Mouse (Mus musculus) stomach, postnatal 0 days (tissue): ENCODE data around the gene Pptc7. TPM values are rescaled to one million over a fixed set of nuclear protein-coding genes. Genes with fewer than 3 reads are reported as not detected.

ENCODE experiments used
- ATAC-seq: fragments of 200-750 bp; cut with Nextera tagmentation; 2 replicates; pipeline ENCODE4 v1.8.0; 2017; ENCODE audit not compliant: low FRiP score, low TSS enrichment
- DNase-seq: peaks from one replicate; pipeline ENCODE4 v3.0.0-alpha.2; 2016; ENCODE audit warnings: low spot score
- H3K27ac ChIP-seq: fragments of 300-500 bp; sonication (generic); replicated peaks from 2 replicates; pipeline ENCODE4 v1.5.1; 2014; ENCODE audit warnings: mild to moderate bottlenecking, control low read depth
- H3K27me3 ChIP-seq: fragments of 300-500 bp; sonication (generic); 2 replicates; pipeline ENCODE4 v1.6.1; 2014; ENCODE audit warnings: low read length; ENCODE audit not compliant: control insufficient read depth, insufficient read depth
- H3K36me3 ChIP-seq: fragments of 300-500 bp; sonication (generic); 2 replicates; pipeline ENCODE4 v1.6.1; 2014; ENCODE audit warnings: low read length, mixed read lengths; ENCODE audit not compliant: control insufficient read depth, insufficient read depth
- H3K4me1 ChIP-seq: fragments of 300-500 bp; sonication (generic); replicated peaks from 2 replicates; pipeline ENCODE4 v1.6.1; 2014; ENCODE audit warnings: antibody characterized with exemption; ENCODE audit not compliant: control insufficient read depth, insufficient read depth
- H3K4me2 ChIP-seq: fragments of 300-500 bp; sonication (generic); replicated peaks from 2 replicates; pipeline ENCODE4 v1.6.1; 2014; ENCODE audit warnings: low read depth, mild to moderate bottlenecking, control low read depth, moderate library complexity
- H3K4me3 ChIP-seq: fragments of 300-500 bp; sonication (generic); 2 replicates; pipeline ENCODE4 v1.5.1; 2014; ENCODE audit warnings: low read depth, low read length, control low read depth
- H3K9ac ChIP-seq: fragments of 300-500 bp; sonication (generic); 2 replicates; pipeline ENCODE4 v1.6.1; 2014; ENCODE audit warnings: mild to moderate bottlenecking, low read length, control low read depth, mixed read lengths
- H3K9me3 ChIP-seq: fragments of 300-500 bp; sonication (generic); 2 replicates; pipeline ENCODE4 v1.6.1; 2016; ENCODE audit warnings: low read length; ENCODE audit not compliant: control insufficient read depth
- CTCF ChIP-seq: IDR thresholded peaks from 2 replicates; pipeline ENCODE4 v1.5.1; 2016; ENCODE audit warnings: antibody characterized with exemption, low read depth, mild to moderate bottlenecking, moderate library complexity
- EP300 ChIP-seq: optimal IDR thresholded peaks from 2 replicates; pipeline ENCODE3; 2016; ENCODE audit warnings: antibody characterized with exemption
- WGBS: fragments of 180-500 bp; shearing (Covaris S2); extraction: QIAGEN DNeasy Blood & Tissue Kit; methylation state at CpG from one replicate; pipeline ENCODE4 v1.1.7; 2014; 5-methylcytosine and 5-hydroxymethylcytosine counted together
- polyA plus RNA-seq: library from polyadenylated mRNA; unstranded; fragments of >200 nt; fragmentation: Nextera tagmentation; extraction: Ambion mirVana; gene quantifications from 2 replicates; pipeline ENCODE4 v1.2.1, GENCODE M21; 2015

The Pptc7 gene
- polyA plus RNA-seq, 1 experiment from 2014 or later = 7.8 TPM

GRCm38 (mm10) chr5:122334682-122335081 is 50.5 kb downstream of the Pptc7 start:
- H3K27ac ChIP-seq = no peak overlapping the region
- no peaks in the 10 kb centered on the region for H3K36me3 ChIP-seq
- ATAC-seq (peak; percentile 69), DNase-seq (no peak)
- no peak overlapping the region for H3K4me2 ChIP-seq
- H3K9ac ChIP-seq = no peak overlapping the region
- H3K4me3 ChIP-seq = no peak overlapping the region
- H3K4me1 ChIP-seq = no peaks in the 10 kb centered on the region
- no peaks in the 10 kb centered on the region for H3K27me3 ChIP-seq
- H3K9me3 ChIP-seq = no peaks in the 10 kb centered on the region
- no peak for TF ChIP-seq CTCF
- TF ChIP-seq EP300 = no peak
- 79% methylated on average over 2 of the region's 3 CpGs for WGBS

- Histone ChIP-seq H3K27ac (no peak overlapping the region), H3K4me3 (no peak overlapping the region), H3K4me2 (no peak overlapping the region), H3K4me1 (no peaks in the 10 kb centered on the region), H3K36me3 (no peaks in the 10 kb centered on the region), H3K27me3 (no peaks in the 10 kb centered on the region), H3K9ac (no peak overlapping the region), H3K9me3 (no peaks in the 10 kb centered on the region)
- ATAC-seq (no peak), DNase-seq (no peak)
- 83% methylated on average over 7 of the region's 7 CpGs for WGBS
- TF ChIP-seq EP300 (no peak), CTCF (no peak)
These were observed 52.6 kb downstream of the Pptc7 start for GRCm38 (mm10) chr5:122336554-122337294.

- Histone ChIP-seq H3K27ac (no peak overlapping the region), H3K4me2 (no peak overlapping the region), H3K9me3 (no peaks in the 10 kb centered on the region), H3K36me3 (no peaks in the 10 kb centered on the region), H3K4me1 (no peaks in the 10 kb centered on the region), H3K9ac (no peak overlapping the region), H3K4me3 (no peak overlapping the region), H3K27me3 (no peaks in the 10 kb centered on the region)
- WGBS = 55% methylated on average over 1 of the region's 1 CpGs
- no peak for TF ChIP-seq CTCF
- TF ChIP-seq EP300 = no peak
- ATAC-seq (no peak), DNase-seq (no peak)
These were observed 58.7 kb downstream of the Pptc7 start for GRCm38 (mm10) chr5:122342874-122343273.

- Histone ChIP-seq H3K9me3 (no peaks in the 10 kb centered on the region), H3K9ac (no peak overlapping the region), H3K4me2 (no peak overlapping the region), H3K36me3 (no peaks in the 10 kb centered on the region), H3K27ac (no peak overlapping the region), H3K4me1 (no peaks in the 10 kb centered on the region), H3K27me3 (no peaks in the 10 kb centered on the region), H3K4me3 (no peak overlapping the region)
- TF ChIP-seq CTCF (no peak), EP300 (no peak)
- ATAC-seq (peak; percentile 70; the same call in 1 of the 2 replicates), DNase-seq (no peak)
- WGBS = 56% methylated on average over 7 of the region's 7 CpGs
These were observed 59.6 kb downstream of the Pptc7 start for GRCm38 (mm10) chr5:122343768-122344167.

- Histone ChIP-seq H3K36me3 (no peaks in the 10 kb centered on the region), H3K9ac (no peak overlapping the region), H3K4me3 (no peak overlapping the region), H3K4me1 (no peaks in the 10 kb centered on the region), H3K4me2 (no peak overlapping the region), H3K9me3 (no peaks in the 10 kb centered on the region), H3K27ac (no peak overlapping the region), H3K27me3 (no peaks in the 10 kb centered on the region)
- WGBS = 4% methylated on average over 5 of the region's 5 CpGs
- peak; percentile 91 for TF ChIP-seq CTCF
- TF ChIP-seq EP300 = no peak
- DNase-seq (peak; percentile 85), ATAC-seq (peak; percentile 76)
These were observed 60.1 kb downstream of the Pptc7 start for GRCm38 (mm10) chr5:122344260-122344659.

GRCm38 (mm10) chr5:122345777-122346176 is 61.6 kb downstream of the Pptc7 start:
- 83% methylated on average over 4 of the region's 4 CpGs for WGBS
- no peaks in the 10 kb centered on the region for H3K9me3 ChIP-seq
- no peak for ATAC-seq

More at GRCm38 (mm10) chr5:122345777-122346176, 61.6 kb downstream of the Pptc7 start:
- no peaks in the 10 kb centered on the region for H3K4me1 ChIP-seq
- H3K27me3 ChIP-seq = no peaks in the 10 kb centered on the region
- no peak overlapping the region for H3K4me3 ChIP-seq
- no peak for DNase-seq
- H3K9ac ChIP-seq = no peak overlapping the region
- H3K36me3 ChIP-seq = no peaks in the 10 kb centered on the region
- H3K27ac ChIP-seq = no peak overlapping the region
- H3K4me2 ChIP-seq = no peak overlapping the region
- TF ChIP-seq CTCF (peak; percentile 32), EP300 (no peak)
